Mouse (Mus musculus) megakaryocyte, embryonic 14.5 days (primary cell): ENCODE data around the gene Pex26.

Experiments used
- FLI1 ChIP-seq: IDR thresholded peaks from 2 replicates; pipeline ENCODE4 v1.6.1; 2012; ENCODE audit warnings: low read length, inconsistent platforms, mixed read lengths
- GATA1 ChIP-seq: IDR thresholded peaks from 3 replicates; pipeline ENCODE4 v1.6.1; 2012; ENCODE audit warnings: mixed read lengths, low read length, inconsistent platforms, borderline replicate concordance

DNA sequence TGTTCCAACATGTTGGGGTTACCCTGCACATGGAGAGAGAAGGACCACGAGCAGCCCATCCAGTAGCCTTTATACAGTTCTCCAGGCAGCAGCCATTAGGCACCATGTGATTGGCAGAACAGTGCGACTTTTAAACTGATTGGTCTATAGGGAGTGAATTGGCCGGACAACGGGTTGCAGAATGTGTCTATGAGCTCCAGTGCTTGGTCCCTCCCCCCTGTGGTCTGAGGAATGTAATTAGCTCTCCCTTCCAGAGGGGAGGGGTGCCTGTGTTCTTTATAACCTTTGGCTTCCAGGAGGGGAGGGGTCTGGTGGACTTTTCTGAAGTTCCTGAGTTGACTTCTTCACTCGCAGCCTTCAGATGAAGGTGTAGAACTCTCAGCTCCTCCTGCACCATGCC, 18.6 kb downstream of the Pex26 start:
- TF ChIP-seq GATA1: no peak
- no peak for TF ChIP-seq FLI1
